Mouse (Mus musculus) hindbrain, embryonic 15.5 days (tissue): ENCODE results near the gene Grin2c. TPM values are rescaled to one million over a fixed set of nuclear protein-coding genes. Genes with fewer than 3 reads are reported as not detected.

Experiments used
- ATAC-seq: fragments of 200-750 bp; cut with Nextera tagmentation; 2 replicates; pipeline ENCODE4 v1.8.0; 2017; ENCODE audit warnings: low read depth, moderate number of reproducible peaks, moderate TSS enrichment; ENCODE audit not compliant: low FRiP score
- H3K27ac ChIP-seq: fragments of 300-500 bp; sonication (generic); replicated peaks from 2 replicates; pipeline ENCODE4 v1.5.1; 2015; ENCODE audit warnings: mild to moderate bottlenecking, inconsistent platforms
- H3K27me3 ChIP-seq: fragments of 300-500 bp; sonication (generic); 2 replicates; pipeline ENCODE4 v1.6.1; 2015; ENCODE audit warnings: control low read depth, inconsistent platforms
- H3K36me3 ChIP-seq: fragments of 300-500 bp; sonication (generic); 2 replicates; pipeline ENCODE4 v1.6.1; 2015; ENCODE audit warnings: control low read depth, inconsistent platforms
- H3K4me1 ChIP-seq: fragments of 300-500 bp; sonication (generic); replicated peaks from 2 replicates; pipeline ENCODE4 v1.6.1; 2015; ENCODE audit warnings: control low read depth, inconsistent platforms
- H3K4me2 ChIP-seq: fragments of 300-500 bp; sonication (generic); 2 replicates; pipeline ENCODE4 v1.6.1; 2015; ENCODE audit warnings: moderate library complexity, mild to moderate bottlenecking, inconsistent platforms
- H3K4me3 ChIP-seq: fragments of 300-500 bp; sonication (generic); 2 replicates; pipeline ENCODE4 v1.5.1; 2015; ENCODE audit warnings: mild to moderate bottlenecking, inconsistent platforms
- H3K9ac ChIP-seq: fragments of 300-500 bp; sonication (generic); 2 replicates; pipeline ENCODE4 v1.6.1; 2015; ENCODE audit warnings: inconsistent platforms
- H3K9me3 ChIP-seq: fragments of 300-500 bp; sonication (generic); 2 replicates; pipeline ENCODE4 v1.6.1; 2016; ENCODE audit warnings: control low read depth, inconsistent platforms
- WGBS: fragments of 180-500 bp; shearing (Covaris S2); methylation state at CpG from one replicate; pipeline ENCODE4 v1.1.7; 2015; 5-methylcytosine and 5-hydroxymethylcytosine counted together
- polyA plus RNA-seq: library from polyadenylated mRNA; unstranded; fragments of >200 nt; fragmentation: Nextera tagmentation; extraction: Ambion mirVana; gene quantifications from 2 replicates; pipeline ENCODE4 v1.2.1, GENCODE M21; 2015

Grin2c gene
- polyA plus RNA-seq, result 0.64 and 0.73 TPM in 2 replicates

DNA sequence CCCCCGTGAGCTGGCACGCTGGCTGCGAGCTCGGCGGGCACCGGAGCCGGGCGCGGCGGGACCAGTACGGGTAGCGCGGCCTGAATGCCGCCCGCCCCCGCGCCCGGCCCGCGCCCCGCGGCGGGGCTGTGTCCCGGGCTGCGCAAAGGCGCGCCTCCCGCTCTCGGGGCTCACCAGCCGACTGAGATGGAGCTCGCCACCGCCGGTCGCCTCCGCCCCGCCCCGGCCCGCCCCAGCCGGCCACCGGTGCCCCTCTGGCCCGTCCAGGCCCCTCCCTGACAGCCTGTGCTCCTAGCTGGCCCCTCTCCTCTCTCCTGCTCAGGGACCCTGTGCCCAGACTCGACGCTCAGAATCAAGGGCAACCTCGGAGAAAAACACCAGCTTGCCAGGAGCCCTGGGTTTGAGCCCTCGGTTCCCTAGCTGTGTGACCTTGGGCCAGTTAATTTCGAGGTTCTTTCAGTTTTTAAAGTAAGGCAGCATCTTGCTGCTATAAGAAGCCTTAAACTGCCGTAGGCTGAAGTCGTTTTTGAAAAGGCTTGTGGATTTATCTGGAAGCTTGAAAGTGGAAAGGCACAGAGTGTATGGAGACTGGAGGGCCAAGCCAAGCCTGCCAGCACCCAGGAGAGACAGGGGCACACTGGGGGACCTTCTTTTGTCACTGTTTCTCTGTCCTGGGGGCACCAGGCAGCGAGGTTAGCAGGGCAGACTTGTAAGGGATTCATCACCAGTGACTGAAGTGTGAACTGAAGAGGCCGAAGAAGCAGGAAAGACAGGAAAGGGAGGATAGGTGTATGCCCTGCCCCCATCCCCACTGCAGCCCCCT is at the start of gene Grin2c:
Gene Grin2c, minus strand, starts transcription at position 183 of the 823 bp plus-strand sequence.
- 8% methylated on average over 33 of the region's 50 CpGs for WGBS
- Histone ChIP-seq H3K4me3 (peak within 1 kb of the TSS; percentile 33), H3K36me3 (peaks cover 10% of the 10 kb centered on the region; the same call in 1 of the 2 replicates), H3K9me3 (no peaks in the 10 kb centered on the region), H3K27ac (no peak within 1 kb of the TSS), H3K4me2 (peak within 1 kb of the TSS; percentile 61), H3K27me3 (peaks cover 72% of the 10 kb centered on the region), H3K4me1 (peaks cover 29% of the 10 kb centered on the region), H3K9ac (peak within 1 kb of the TSS; percentile 21; the same call in 1 of the 2 replicates)
- no peak for ATAC-seq

DNA sequence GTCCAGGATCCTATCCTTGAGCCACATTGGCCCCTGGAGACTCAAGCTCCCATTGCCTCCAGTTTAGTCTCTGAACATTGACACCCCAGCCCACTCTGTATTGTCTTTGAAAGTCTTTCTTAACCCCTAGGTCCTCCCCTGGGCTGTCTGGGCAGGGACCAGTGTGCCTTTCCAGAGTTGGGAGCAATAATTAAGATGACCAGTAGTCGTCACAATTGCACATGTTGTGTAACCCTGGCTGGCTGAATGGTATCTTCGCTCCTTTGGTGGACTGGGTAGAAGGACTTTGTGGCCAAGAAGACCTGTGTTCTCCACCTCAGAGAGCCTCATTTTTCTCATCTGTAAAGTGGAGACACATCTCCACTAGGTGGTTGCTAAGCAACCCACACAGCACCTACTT is 47.2 kb upstream of the Grin2c start:
- peaks cover 11% of the 10 kb centered on the region for H3K4me1 ChIP-seq
- ATAC-seq, result no peak
- H3K4me2 ChIP-seq, result no peak overlapping the region
- no peak overlapping the region for H3K9ac ChIP-seq
- no peak overlapping the region for H3K27ac ChIP-seq
- no peak overlapping the region for H3K4me3 ChIP-seq
- no peaks in the 10 kb centered on the region for H3K36me3 ChIP-seq
- no peaks in the 10 kb centered on the region for H3K9me3 ChIP-seq
- peaks cover 56% of the 10 kb centered on the region for H3K27me3 ChIP-seq
- 45% methylated on average over 2 of the region's 2 CpGs for WGBS

GRCm38 (mm10) chr11:115308781-115309180 is 41.7 kb upstream of the Grin2c start:
- no peak for ATAC-seq
- Histone ChIP-seq H3K27me3 (peaks cover 4% of the 10 kb centered on the region; the same call in 1 of the 2 replicates), H3K27ac (no peak overlapping the region), H3K36me3 (no peaks in the 10 kb centered on the region), H3K9me3 (no peaks in the 10 kb centered on the region), H3K4me2 (no peak overlapping the region), H3K9ac (no peak overlapping the region), H3K4me1 (no peaks in the 10 kb centered on the region), H3K4me3 (no peak overlapping the region)
- 65% methylated on average over 1 of the region's 1 CpGs for WGBS

DNA sequence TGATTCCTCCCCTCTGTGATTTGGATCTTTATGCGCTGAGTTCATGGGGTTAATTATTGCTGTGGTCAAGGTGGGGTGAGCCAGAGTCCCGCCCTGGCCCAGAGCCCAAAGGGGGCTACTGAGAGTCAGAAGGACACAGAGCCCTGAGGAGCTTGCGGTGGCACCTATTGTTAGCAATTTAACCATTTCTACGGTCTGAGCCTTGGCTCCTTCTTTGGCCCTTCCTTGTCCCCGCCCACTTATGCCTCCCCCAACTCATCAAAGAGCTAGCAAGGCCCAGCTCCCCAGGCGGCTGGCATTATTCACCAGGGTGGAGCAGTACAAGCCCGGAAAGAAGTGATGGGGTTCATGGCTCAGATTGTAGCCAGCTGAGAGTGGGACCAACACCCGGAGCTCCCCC is 39.8 kb upstream of the Grin2c start, which contains the start of gene Otop2:
Gene Otop2, plus strand, starts transcription at position 301 of the 400 bp plus-strand sequence.
- H3K4me1 ChIP-seq, result no peaks in the 10 kb centered on the region
- no peak within 1 kb of the TSS for H3K4me3 ChIP-seq
- H3K36me3 ChIP-seq, result no peaks in the 10 kb centered on the region
- ATAC-seq, result no peak
- H3K9ac ChIP-seq, result no peak within 1 kb of the TSS
- no peaks in the 10 kb centered on the region for H3K27me3 ChIP-seq
- H3K9me3 ChIP-seq, result no peaks in the 10 kb centered on the region
- no peak within 1 kb of the TSS for H3K4me2 ChIP-seq
- WGBS, result 10% methylated on average over 8 of the region's 8 CpGs
- no peak within 1 kb of the TSS for H3K27ac ChIP-seq

DNA sequence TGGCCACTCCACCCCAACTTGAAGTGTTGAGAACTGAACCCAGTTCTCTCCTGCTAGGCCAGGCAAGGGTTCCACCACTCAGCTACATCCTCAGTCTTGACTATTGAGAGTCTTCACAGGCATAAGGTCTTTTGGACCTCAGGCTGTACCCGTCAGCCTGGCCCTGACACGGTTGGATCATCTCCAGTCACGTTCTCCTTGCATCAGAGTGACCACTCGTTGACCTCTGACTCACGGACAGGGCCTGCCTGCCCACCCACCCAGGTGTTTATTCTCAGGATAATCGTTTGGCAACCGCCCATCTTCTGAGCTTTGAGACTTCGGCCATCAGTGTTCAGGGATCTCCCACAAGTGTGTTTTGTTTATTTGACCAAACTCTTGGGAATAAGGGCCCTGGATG is 36.1 kb upstream of the Grin2c start:
- no peak overlapping the region for H3K27ac ChIP-seq
- H3K4me3 ChIP-seq, result no peak overlapping the region
- no peak overlapping the region for H3K9ac ChIP-seq
- WGBS, result 83% methylated on average over 8 of the region's 8 CpGs
- no peaks in the 10 kb centered on the region for H3K9me3 ChIP-seq
- no peak for ATAC-seq
- H3K4me2 ChIP-seq, result no peak overlapping the region
- no peaks in the 10 kb centered on the region for H3K27me3 ChIP-seq
- H3K4me1 ChIP-seq, result no peaks in the 10 kb centered on the region
- no peaks in the 10 kb centered on the region for H3K36me3 ChIP-seq

DNA sequence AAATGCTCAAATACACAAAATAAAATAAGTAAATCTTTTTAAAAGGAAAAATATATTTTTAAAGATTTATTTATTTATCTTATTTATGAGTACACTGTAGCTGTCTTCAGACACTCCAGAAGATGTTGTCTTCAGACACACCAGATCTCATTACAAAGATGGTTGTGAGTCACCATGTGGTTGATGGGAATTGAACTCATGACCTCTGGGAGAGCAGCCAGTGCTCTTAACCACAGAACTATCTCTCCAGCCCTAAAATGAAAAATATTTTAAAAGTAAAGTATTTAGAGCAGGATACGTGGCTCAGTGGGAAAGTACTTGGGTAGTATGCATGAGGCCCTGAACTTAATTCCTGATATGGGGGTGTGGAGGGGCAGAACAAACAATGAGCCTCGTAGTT is 34.3 kb upstream of the Grin2c start:
- peaks cover 15% of the 10 kb centered on the region for H3K4me1 ChIP-seq
- 92% methylated on average over 2 of the region's 2 CpGs for WGBS
- no peak for ATAC-seq
- no peak overlapping the region for H3K27ac ChIP-seq
- H3K4me2 ChIP-seq, result no peak overlapping the region
- H3K36me3 ChIP-seq, result no peaks in the 10 kb centered on the region
- H3K9me3 ChIP-seq, result no peaks in the 10 kb centered on the region
- H3K9ac ChIP-seq, result no peak overlapping the region
- no peaks in the 10 kb centered on the region for H3K27me3 ChIP-seq
- no peak overlapping the region for H3K4me3 ChIP-seq

DNA sequence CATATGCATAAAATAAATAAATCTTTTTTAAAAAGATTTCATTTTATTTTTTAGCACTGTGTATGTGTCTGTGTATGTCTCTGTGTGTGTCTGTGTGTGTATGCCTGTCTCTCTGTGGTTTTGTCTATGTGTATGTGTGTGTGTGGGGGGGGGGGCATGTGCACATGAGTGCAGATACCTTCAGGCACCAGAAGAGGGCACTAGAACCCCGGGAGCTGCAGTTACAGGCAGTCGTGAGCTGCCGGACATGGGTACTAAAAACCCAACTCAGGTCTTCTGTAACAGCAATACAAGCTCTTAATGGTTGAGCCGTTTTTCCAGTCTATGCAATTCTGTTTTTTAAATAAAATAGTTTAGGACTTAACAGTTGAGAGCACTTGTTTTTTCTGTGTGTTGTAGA is 33.7 kb upstream of the Grin2c start:
- Histone ChIP-seq H3K9me3 (no peaks in the 10 kb centered on the region), H3K4me3 (no peak overlapping the region), H3K36me3 (no peaks in the 10 kb centered on the region), H3K9ac (no peak overlapping the region), H3K4me1 (peaks cover 16% of the 10 kb centered on the region), H3K27ac (no peak overlapping the region), H3K4me2 (no peak overlapping the region), H3K27me3 (no peaks in the 10 kb centered on the region)
- 84% methylated on average over 4 of the region's 4 CpGs for WGBS
- ATAC-seq, result no peak

- Histone ChIP-seq H3K27me3 (no peaks in the 10 kb centered on the region), H3K4me3 (no peak overlapping the region), H3K4me2 (peak overlapping the region; percentile 94; the same call in 1 of the 2 replicates), H3K4me1 (peaks cover 16% of the 10 kb centered on the region), H3K36me3 (no peaks in the 10 kb centered on the region), H3K9me3 (no peaks in the 10 kb centered on the region), H3K9ac (no peak overlapping the region), H3K27ac (no peak overlapping the region)
- ATAC-seq, result no peak
- WGBS, result 53% methylated on average over 8 of the region's 8 CpGs
Observed at GRCm38 (mm10) chr11:115298160-115298559, 31.1 kb upstream of the Grin2c start.

DNA sequence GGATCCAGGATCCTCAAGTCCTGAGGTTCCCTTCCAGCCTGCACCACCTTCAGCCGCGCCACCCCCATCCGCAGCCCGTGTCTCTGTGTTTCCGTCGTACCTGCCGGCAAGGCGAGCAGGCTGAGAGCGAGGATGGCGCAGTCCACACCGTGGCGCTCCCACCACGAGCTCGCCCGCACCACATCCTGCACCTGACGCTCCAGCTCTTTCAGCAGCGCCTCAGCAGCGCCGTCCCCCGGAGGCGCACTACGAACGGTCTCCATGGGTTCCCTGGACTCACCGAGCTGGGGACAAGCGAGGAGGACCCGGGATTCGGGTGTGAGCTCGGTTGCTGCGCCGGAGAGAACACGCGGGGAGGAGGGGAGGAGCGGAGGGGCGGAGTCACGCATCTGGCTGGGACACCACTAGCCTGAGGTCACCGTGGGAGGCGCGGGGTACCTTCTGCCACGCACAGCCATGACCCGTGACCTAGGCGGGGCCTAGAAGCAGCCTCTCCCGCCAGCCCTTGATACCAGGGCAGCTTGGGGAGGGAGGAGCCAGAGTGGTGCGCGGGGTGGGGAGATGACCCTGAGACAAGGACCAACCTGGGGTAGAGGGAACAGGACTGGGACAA is 30.3 kb upstream of the Grin2c start, which contains the start of gene Fads6:
Gene Fads6, minus strand, starts transcription at position 450 of the 613 bp plus-strand sequence.
- Histone ChIP-seq H3K4me1 (peaks cover 16% of the 10 kb centered on the region), H3K27me3 (no peaks in the 10 kb centered on the region), H3K27ac (peak within 1 kb of the TSS; percentile 72), H3K9ac (peak within 1 kb of the TSS; percentile 62), H3K36me3 (no peaks in the 10 kb centered on the region), H3K4me2 (peak within 1 kb of the TSS; percentile 94), H3K4me3 (peak within 1 kb of the TSS; percentile 63), H3K9me3 (no peaks in the 10 kb centered on the region)
- ATAC-seq, result peak; percentile 88
- under 1% methylated on average over 44 of the region's 44 CpGs for WGBS

DNA sequence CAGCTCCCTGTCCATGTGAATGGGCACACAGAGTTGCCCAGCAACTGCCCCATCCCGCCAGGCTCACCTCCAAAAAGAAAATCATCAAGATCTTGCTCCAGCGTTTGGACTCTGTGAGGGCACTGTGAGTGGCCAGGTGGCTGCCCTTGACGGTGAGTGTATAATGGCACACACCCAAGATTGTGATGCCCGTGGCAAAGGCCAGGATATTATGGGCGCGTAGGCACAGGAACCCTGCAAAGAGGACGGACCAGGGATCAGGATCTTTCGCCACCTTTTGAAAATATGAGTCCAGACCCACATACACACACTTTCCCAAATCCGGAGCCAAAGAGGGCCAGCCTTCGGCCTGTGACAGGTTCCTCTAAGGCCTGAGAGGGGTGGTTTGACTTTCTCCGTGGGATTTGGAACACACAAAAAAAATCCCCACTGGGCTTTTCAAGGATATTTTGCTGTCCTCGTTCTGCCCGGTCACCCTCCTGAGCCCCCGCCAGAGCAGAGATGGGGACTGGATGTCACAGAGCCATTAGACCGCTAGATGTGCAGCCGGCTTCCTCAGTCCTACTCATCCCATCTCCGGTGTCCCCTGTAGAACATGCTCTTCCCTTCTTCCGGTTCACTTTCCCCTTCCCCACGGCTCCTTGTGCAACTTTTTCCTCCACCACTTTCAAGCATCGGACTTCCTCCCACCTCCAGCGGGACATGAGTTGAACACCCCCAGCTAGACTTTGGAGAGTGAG is 29.6 kb upstream of the Grin2c start:
- peak; percentile 29; the same call in 1 of the 2 replicates for ATAC-seq
- Histone ChIP-seq H3K9me3 (no peaks in the 10 kb centered on the region), H3K27me3 (no peaks in the 10 kb centered on the region), H3K9ac (peak overlapping the region; percentile 62), H3K4me3 (peak overlapping the region; percentile 63), H3K27ac (peak overlapping the region; percentile 72), H3K4me2 (peak overlapping the region; percentile 94), H3K36me3 (no peaks in the 10 kb centered on the region), H3K4me1 (peaks cover 16% of the 10 kb centered on the region)
- 51% methylated on average over 21 of the region's 21 CpGs for WGBS

DNA sequence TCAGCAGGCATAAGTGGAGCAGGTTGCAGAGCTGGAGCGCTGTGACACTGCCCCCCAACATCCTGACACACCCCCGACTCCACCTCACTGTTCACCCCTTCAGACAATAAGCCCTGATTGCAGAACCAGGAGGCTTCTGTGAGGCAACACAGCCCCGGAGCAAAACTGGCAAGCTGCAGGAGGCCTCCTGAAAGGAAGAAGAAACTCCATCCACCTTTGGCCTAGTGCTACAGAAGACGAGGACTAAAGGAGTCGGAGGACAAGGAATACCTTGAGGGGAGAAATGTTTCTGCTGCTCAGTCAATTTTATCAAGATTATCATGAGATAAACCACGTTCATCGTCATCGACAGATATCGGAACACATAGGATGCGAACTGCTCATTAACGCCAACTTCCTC is 28.9 kb upstream of the Grin2c start:
- Histone ChIP-seq H3K4me2 (no peak overlapping the region), H3K4me3 (no peak overlapping the region), H3K4me1 (peaks cover 16% of the 10 kb centered on the region), H3K27ac (no peak overlapping the region), H3K27me3 (no peaks in the 10 kb centered on the region), H3K36me3 (no peaks in the 10 kb centered on the region), H3K9ac (no peak overlapping the region), H3K9me3 (no peaks in the 10 kb centered on the region)
- WGBS, result 90% methylated on average over 11 of the region's 11 CpGs
- ATAC-seq, result no peak
